Mouse (Mus musculus): ENCODE data around the gene Cmip.

DNA sequence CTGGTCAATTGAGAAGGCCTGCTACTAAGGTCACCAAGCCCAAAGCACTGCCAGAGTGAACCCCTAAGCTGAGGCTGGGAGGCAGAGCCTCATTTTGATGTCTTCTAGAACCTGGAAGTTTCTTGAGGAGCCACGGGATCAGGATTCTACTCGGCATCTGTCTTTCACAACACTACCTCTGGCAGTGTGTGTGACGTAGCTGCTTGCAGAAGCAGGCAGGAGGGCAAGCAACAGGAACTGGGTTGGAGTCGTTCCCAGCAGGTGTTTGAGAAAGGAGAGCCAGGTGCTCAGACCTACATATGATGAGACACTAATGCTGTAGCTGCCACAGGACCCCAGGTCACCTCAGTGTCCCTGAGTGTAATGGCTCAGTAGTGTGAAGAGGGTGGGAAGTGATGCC lies 140.0 kb downstream of the Cmip start:
- no peak for TF ChIP-seq POLR2A (IDR thresholded peaks at IDR 0.05; ENCODE audit: borderline replicate concordance, extremely low read depth, low read depth, low read length)
- no peak for TF ChIP-seq CTCF (IDR thresholded peaks at IDR 0.05; ENCODE audit: insufficient read depth, low read length)
